Mouse (Mus musculus): ENCODE data around the gene Zfp39. TPM values are rescaled to one million over a fixed set of nuclear protein-coding genes. Genes with fewer than 3 reads are reported as not detected.

The Zfp39 gene
- polyA plus RNA-seq, 1 experiment = 0.10 TPM

DNA sequence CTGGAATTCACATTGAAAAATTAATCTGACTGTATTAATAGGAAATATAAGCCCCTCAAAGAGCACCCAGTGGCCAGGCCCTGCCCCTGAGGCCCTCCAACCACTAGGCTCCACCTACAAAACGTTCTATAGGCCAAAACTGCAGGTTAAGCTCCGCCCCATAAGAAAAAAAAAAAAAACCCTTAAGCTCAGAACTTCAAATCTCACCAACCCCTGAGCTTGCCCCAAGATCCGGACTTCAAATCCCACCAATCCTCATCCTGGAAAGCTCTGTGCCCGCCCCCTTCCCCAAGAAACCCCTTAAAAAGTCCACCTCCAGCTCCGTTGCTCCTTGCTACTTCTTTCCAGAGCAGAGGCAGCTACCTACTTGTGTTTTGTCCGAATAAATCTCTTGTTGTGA, 813 bp upstream of the Zfp39 start:
- TF ChIP-seq TAL1 (IDR thresholded peaks at IDR 0.05; ENCODE audit: low read length) (no peak), GATA1 (IDR thresholded peaks at IDR 0.05; ENCODE audit: low read length) (no peak)
- peaks cover 54% of the 10 kb centered on the region for H3K4me1 ChIP-seq (ENCODE audit: control insufficient read depth)
- peaks cover 6% of the 10 kb centered on the region for H3K27me3 ChIP-seq (ENCODE audit: control insufficient read depth)
- H3K9me3 ChIP-seq (ENCODE audit: control insufficient read depth, low read length) = 0 out of 2 replicates have a peak, but pooled peaks cover 3% of the 10 kb centered on the region
- H3K36me3 ChIP-seq (ENCODE audit: control insufficient read depth) = peaks cover 31% of the 10 kb centered on the region
- H3K4me3 ChIP-seq (replicated peaks) = peak overlapping the region; percentile 68

DNA sequence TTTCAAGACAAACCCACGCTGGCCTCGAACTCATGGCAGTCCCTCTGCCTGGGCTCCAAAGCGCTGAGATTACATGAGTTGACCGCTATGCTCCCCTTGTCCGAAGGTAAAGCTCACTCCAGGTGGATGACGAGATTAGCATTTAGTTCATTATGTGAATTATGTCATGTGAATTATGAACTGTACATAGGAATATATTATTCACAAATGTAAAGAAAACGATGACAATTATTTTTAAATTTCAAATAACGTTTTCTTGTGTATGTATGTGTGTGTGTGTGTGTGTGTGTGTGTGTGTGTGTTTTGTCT, 339 bp upstream of the Zfp39 start:
- Histone ChIP-seq H3K4me3 (replicated peaks) (peak overlapping the region; percentile 68), H3K4me1 (ENCODE audit: control insufficient read depth) (peaks cover 54% of the 10 kb centered on the region), H3K9me3 (ENCODE audit: control insufficient read depth, low read length) (0 out of 2 replicates have a peak, but pooled peaks cover 3% of the 10 kb centered on the region), H3K27me3 (ENCODE audit: control insufficient read depth) (peaks cover 3% of the 10 kb centered on the region), H3K36me3 (ENCODE audit: control insufficient read depth) (peaks cover 36% of the 10 kb centered on the region)
- TF ChIP-seq GATA1 (IDR thresholded peaks at IDR 0.05; ENCODE audit: low read length) = no peak

DNA sequence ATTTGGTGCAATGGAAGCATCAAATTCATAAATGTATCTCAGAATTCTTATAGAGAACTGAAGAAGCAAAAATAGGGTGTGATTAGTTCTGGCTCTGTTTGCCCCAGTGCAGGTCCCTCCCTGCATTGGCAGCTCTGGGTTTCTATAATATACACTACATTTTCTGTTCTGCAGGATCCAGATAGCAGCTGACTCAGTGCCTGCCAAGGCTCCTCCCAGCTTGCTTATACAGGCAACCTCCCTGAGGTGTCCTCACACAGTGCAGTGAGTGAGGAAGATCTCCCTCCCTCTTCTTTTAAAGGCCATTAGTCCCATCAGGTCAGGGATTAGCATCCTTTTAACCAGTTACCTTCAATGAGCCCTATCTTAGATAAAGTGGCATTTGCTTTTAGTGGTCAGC, 2.9 kb downstream of the Zfp39 start:
- Histone ChIP-seq H3K4me3 (replicated peaks) (peak overlapping the region; percentile 42), H3K36me3 (ENCODE audit: control insufficient read depth) (peaks cover 67% of the 10 kb centered on the region), H3K4me1 (ENCODE audit: control insufficient read depth) (peaks cover 62% of the 10 kb centered on the region), H3K27me3 (ENCODE audit: control insufficient read depth) (no peaks in the 10 kb centered on the region), H3K9me3 (ENCODE audit: control insufficient read depth, low read length) (0 out of 2 replicates have a peak, but pooled peaks cover 3% of the 10 kb centered on the region)
- TF ChIP-seq GATA1 (IDR thresholded peaks at IDR 0.05; ENCODE audit: low read length) = no peak
- no peak for TF ChIP-seq TAL1 (IDR thresholded peaks at IDR 0.05; ENCODE audit: low read length)

DNA sequence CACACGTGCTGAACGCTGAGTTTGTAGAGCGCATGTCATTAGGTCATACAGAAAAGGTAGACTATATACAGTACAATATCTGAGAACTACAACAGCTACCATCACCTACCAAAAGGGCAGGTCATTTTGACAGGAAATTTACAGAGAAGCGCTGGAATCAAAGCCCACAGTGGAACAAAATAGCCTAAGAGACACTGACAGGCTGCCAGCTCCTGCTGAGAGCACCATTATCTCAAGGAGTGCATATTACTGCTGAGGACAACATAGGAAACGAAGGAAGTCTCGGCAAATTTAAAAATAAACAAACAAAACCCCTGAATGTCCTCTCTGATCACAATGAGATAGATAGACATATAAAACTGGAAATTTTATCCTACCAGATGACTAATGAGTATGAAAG, 6.5 kb downstream of the Zfp39 start:
- peaks cover 95% of the 10 kb centered on the region for H3K36me3 ChIP-seq (ENCODE audit: control insufficient read depth)
- TF ChIP-seq TAL1 (IDR thresholded peaks at IDR 0.05; ENCODE audit: low read length) (no peak), GATA1 (IDR thresholded peaks at IDR 0.05; ENCODE audit: low read length) (no peak)

DNA sequence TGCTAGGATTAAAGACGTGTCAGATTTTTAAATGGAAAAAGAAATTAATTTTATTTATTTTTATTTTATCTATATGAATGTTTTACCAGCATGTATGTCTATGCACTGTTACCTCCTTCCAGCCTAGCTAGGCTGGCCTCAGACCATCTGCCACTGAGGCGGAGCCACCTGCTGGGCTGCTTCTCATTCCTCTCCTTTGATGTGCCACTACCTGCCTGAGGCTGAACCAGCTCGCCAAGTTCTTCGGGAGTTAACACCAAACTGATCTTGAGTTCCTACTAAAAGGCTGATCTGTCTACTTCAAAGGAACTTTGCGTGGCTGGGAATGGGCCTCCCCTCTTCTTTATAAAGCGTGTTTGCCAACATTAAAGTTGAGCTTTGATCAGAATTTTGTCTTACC, 9.6 kb downstream of the Zfp39 start:
- peaks cover 9% of the 10 kb centered on the region for H3K4me1 ChIP-seq (ENCODE audit: control insufficient read depth)
- peaks cover 14% of the 10 kb centered on the region for H3K9me3 ChIP-seq (ENCODE audit: control insufficient read depth, low read length)
- no peaks in the 10 kb centered on the region for H3K27me3 ChIP-seq (ENCODE audit: control insufficient read depth)
- peaks cover 96% of the 10 kb centered on the region for H3K36me3 ChIP-seq (ENCODE audit: control insufficient read depth)
- no peak overlapping the region for H3K4me3 ChIP-seq (replicated peaks)
- no peak for TF ChIP-seq GATA1 (IDR thresholded peaks at IDR 0.05; ENCODE audit: low read length)

More for the DNA sequence above, 6.5 kb downstream of the Zfp39 start:
- H3K27me3 ChIP-seq (ENCODE audit: control insufficient read depth) = no peaks in the 10 kb centered on the region
- H3K4me3 ChIP-seq (replicated peaks) = no peak overlapping the region
- H3K4me1 ChIP-seq (ENCODE audit: control insufficient read depth) = peaks cover 33% of the 10 kb centered on the region
- no peaks in the 10 kb centered on the region for H3K9me3 ChIP-seq (ENCODE audit: control insufficient read depth, low read length)

DNA sequence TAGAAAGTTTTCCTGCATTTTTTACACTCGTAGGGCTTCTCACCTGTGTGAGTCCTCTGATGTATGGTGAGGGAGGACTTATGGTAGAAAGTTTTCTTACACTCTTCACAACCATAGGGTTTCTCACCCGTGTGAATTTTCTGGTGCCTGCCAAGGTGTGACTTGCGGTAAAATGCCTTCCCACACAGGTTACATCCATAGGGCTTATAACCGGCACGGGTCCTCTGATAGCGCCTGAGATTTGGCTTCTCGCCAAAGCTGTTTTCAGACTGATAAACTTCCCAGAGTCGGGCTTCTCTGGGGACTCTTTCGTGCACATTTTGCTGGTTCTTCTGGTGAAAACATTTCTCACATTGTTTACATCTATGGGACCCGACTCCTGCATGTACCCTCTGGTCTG, 13.5 kb downstream of the Zfp39 start:
- Histone ChIP-seq H3K9me3 (ENCODE audit: control insufficient read depth, low read length) (peaks cover 14% of the 10 kb centered on the region), H3K36me3 (ENCODE audit: control insufficient read depth) (peaks cover 84% of the 10 kb centered on the region), H3K4me1 (ENCODE audit: control insufficient read depth) (no peaks in the 10 kb centered on the region), H3K27me3 (ENCODE audit: control insufficient read depth) (no peaks in the 10 kb centered on the region), H3K4me3 (replicated peaks) (no peak overlapping the region)
- TF ChIP-seq GATA1 (IDR thresholded peaks at IDR 0.05; ENCODE audit: low read length) (no peak), TAL1 (IDR thresholded peaks at IDR 0.05; ENCODE audit: low read length) (no peak)

DNA sequence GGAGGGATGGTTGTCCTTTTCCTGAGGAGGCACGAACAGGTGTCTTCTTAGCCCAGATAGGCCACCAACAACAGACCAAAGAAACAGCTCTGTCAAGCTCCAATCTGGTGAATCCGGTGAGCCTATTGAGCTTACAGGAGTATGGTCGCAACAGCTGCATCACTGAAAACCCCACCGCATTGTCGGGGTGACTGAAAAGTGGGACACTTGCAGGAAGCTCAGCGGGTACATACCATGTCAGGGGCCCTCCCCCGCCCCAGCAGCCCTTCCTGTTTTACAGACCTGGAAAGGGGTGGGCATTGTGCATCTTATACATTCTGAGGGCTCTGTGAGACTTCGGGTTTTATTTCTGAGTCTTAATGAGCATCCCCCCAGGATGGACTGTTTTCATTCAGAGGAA, 20.3 kb downstream of the Zfp39 start:
- H3K4me3 ChIP-seq (replicated peaks) = no peak overlapping the region

DNA sequence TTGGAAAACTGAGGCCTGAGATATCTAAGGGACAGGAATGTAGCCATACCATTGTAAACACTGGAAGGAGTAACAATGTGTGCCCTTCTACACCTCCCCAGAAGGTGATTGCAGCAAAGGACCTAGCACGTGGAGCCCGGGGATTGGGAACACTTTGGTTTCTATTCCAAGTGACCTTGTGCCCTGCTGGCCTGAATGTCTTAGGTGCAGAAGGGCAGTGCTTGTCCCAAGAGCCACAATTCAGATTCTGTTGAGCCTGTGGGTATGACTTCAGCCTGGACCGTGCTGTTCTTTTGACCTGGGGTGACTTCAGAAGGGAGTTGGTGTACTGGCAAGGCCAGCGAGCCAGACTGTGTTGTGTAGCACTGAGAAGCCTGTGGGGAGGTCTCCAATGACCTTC, 33.1 kb downstream of the Zfp39 start:
- Histone ChIP-seq H3K4me1 (ENCODE audit: control insufficient read depth) (peaks cover 27% of the 10 kb centered on the region), H3K4me3 (replicated peaks) (no peak overlapping the region), H3K9me3 (ENCODE audit: control insufficient read depth, low read length) (no peaks in the 10 kb centered on the region), H3K36me3 (ENCODE audit: control insufficient read depth) (peaks cover 35% of the 10 kb centered on the region), H3K27me3 (ENCODE audit: control insufficient read depth) (no peaks in the 10 kb centered on the region)
- no peak for TF ChIP-seq GATA1 (IDR thresholded peaks at IDR 0.05; ENCODE audit: low read length)

More for the DNA sequence above, 20.3 kb downstream of the Zfp39 start:
- no peaks in the 10 kb centered on the region for H3K9me3 ChIP-seq (ENCODE audit: control insufficient read depth, low read length)
- no peaks in the 10 kb centered on the region for H3K4me1 ChIP-seq (ENCODE audit: control insufficient read depth)
- peaks cover 54% of the 10 kb centered on the region for H3K36me3 ChIP-seq (ENCODE audit: control insufficient read depth)
- TF ChIP-seq TAL1 (IDR thresholded peaks at IDR 0.05; ENCODE audit: low read length) (no peak), GATA1 (IDR thresholded peaks at IDR 0.05; ENCODE audit: low read length) (no peak)
- H3K27me3 ChIP-seq (ENCODE audit: control insufficient read depth) = no peaks in the 10 kb centered on the region

DNA sequence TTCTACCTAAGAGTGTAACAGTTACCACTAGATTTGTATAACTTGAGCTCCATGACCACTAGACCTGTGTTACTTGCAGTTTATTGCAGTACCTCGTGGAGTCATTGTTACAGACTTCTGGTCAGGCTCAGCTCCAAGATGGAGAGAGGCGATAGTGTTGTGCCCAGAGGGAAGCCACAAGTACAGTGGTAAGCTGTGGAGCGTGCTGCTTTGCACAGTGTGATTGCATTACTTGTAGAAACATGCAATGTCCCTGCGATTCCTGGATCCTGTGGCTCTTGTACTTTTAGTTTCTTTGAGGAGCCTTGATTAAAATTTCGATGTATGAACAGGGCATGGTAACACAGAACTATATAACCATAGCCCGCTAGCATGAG, 36.1 kb downstream of the Zfp39 start:
- Histone ChIP-seq H3K4me1 (ENCODE audit: control insufficient read depth) (peaks cover 27% of the 10 kb centered on the region), H3K4me3 (replicated peaks) (peak overlapping the region; percentile 92), H3K9me3 (ENCODE audit: control insufficient read depth, low read length) (no peaks in the 10 kb centered on the region), H3K27me3 (ENCODE audit: control insufficient read depth) (no peaks in the 10 kb centered on the region), H3K36me3 (ENCODE audit: control insufficient read depth) (peaks cover 29% of the 10 kb centered on the region)
- no peak for TF ChIP-seq TAL1 (IDR thresholded peaks at IDR 0.05; ENCODE audit: low read length)
- no peak for TF ChIP-seq GATA1 (IDR thresholded peaks at IDR 0.05; ENCODE audit: low read length)

Measured in erythroblast, embryonic 14.5 days (primary cell).